Mouse (Mus musculus): ENCODE measurements around the gene 6820408C15Rik.
"Not testable (repeated sequence)": the region's sequence is repeated elsewhere in the genome, so short reads cannot be mapped to it uniquely, and the experiment has no call there.

Gene 6820408C15Rik

GRCm38 (mm10) chr2:152410971-152411371, 4.4 kb upstream of the 6820408C15Rik start:
- DNase-seq (ENCODE audit: low read depth in 2 of 2, low spot score in 2 of 2) = no peak

GRCm38 (mm10) chr2:152411471-152411870, 3.9 kb upstream of the 6820408C15Rik start:
- no peak for DNase-seq (ENCODE audit: low read depth in 2 of 2, low spot score in 2 of 2)

- no peak for DNase-seq (ENCODE audit: low read depth in 2 of 2, low spot score in 2 of 2)
These were observed 2.7 kb upstream of the 6820408C15Rik start for GRCm38 (mm10) chr2:152412526-152413157.

GRCm38 (mm10) chr2:152413158-152413764, 2.1 kb upstream of the 6820408C15Rik start:
- no peak for DNase-seq (ENCODE audit: low read depth in 2 of 2, low spot score in 2 of 2)

GRCm38 (mm10) chr2:152413765-152414584, 1.4 kb upstream of the 6820408C15Rik start:
- no peak for DNase-seq (ENCODE audit: low read depth in 2 of 2, low spot score in 2 of 2)

GRCm38 (mm10) chr2:152414591-152415165, 709 bp upstream of the 6820408C15Rik start, which contains the start of gene Zcchc3:
Gene Zcchc3, minus strand, starts transcription at chr2:152415027.
- DNase-seq (ENCODE audit: low read depth in 2 of 2, low spot score in 2 of 2) = peak in 1 of 2 experiments; percentile 16

GRCm38 (mm10) chr2:152415786-152416185, 399 bp downstream of the 6820408C15Rik start:
- no peak for DNase-seq (ENCODE audit: low read depth in 2 of 2, low spot score in 2 of 2)

GRCm38 (mm10) chr2:152427493-152427892, 12.1 kb downstream of the 6820408C15Rik start:
- DNase-seq (ENCODE audit: low read depth in 2 of 2, low spot score in 2 of 2) = no peak

- not testable (repeated sequence) for DNase-seq (ENCODE audit: low read depth in 2 of 2, low spot score in 2 of 2)
These were observed 13.1 kb downstream of the 6820408C15Rik start for GRCm38 (mm10) chr2:152428481-152428880.

- DNase-seq (ENCODE audit: low read depth in 2 of 2, low spot score in 2 of 2) = no peak
These were observed 21.1 kb downstream of the 6820408C15Rik start for GRCm38 (mm10) chr2:152436405-152436901.

- DNase-seq (ENCODE audit: low read depth in 2 of 2, low spot score in 2 of 2) = peak; percentile 69 to 78
These were observed 21.8 kb downstream of the 6820408C15Rik start for GRCm38 (mm10) chr2:152436983-152437860.

GRCm38 (mm10) chr2:152438963-152439362, 23.6 kb downstream of the 6820408C15Rik start:
- no peak for DNase-seq (ENCODE audit: low read depth in 2 of 2, low spot score in 2 of 2)

GRCm38 (mm10) chr2:152439833-152440232, 24.4 kb downstream of the 6820408C15Rik start:
- no peak for DNase-seq (ENCODE audit: low read depth in 2 of 2, low spot score in 2 of 2)

- DNase-seq (ENCODE audit: low read depth in 2 of 2, low spot score in 2 of 2) = no peak
These were observed 26.9 kb downstream of the 6820408C15Rik start for GRCm38 (mm10) chr2:152442322-152442721.

GRCm38 (mm10) chr2:152443281-152443680, 27.9 kb downstream of the 6820408C15Rik start:
- no peak for DNase-seq (ENCODE audit: low read depth in 2 of 2, low spot score in 2 of 2)

GRCm38 (mm10) chr2:152446642-152447041, 31.3 kb downstream of the 6820408C15Rik start:
- DNase-seq (ENCODE audit: low read depth in 2 of 2, low spot score in 2 of 2) = no peak

- DNase-seq (ENCODE audit: low read depth in 2 of 2, low spot score in 2 of 2) = no peak
These were observed 32.1 kb downstream of the 6820408C15Rik start for GRCm38 (mm10) chr2:152447461-152447860.

GRCm38 (mm10) chr2:152450241-152450640, 34.9 kb downstream of the 6820408C15Rik start:
- DNase-seq (ENCODE audit: low read depth in 2 of 2, low spot score in 2 of 2) = peak in 1 of 2 experiments; percentile 20

GRCm38 (mm10) chr2:152452101-152452781, 36.9 kb downstream of the 6820408C15Rik start:
- no peak for DNase-seq (ENCODE audit: low read depth in 2 of 2, low spot score in 2 of 2)

GRCm38 (mm10) chr2:152459241-152459640, 43.9 kb downstream of the 6820408C15Rik start:
- no peak for DNase-seq (ENCODE audit: low read depth in 2 of 2, low spot score in 2 of 2)
